Mouse (Mus musculus) testis, adult 2 months (tissue): ENCODE results near the gene Tgif1.

Experiments used
- CTCF ChIP-seq: fragments of 200-500 bp; IDR thresholded peaks from 2 replicates; pipeline ENCODE4 v1.5.1; 2012; ENCODE audit warnings: low read depth, mild to moderate bottlenecking, inconsistent platforms, low read length, moderate library complexity; ENCODE audit not compliant: control insufficient read depth, insufficient read depth, insufficient replicate concordance
- POLR2A ChIP-seq: fragments of 200-500 bp; IDR thresholded peaks from 2 replicates; pipeline ENCODE4 v1.6.1; 2012; ENCODE audit warnings: low read depth, mild to moderate bottlenecking, inconsistent platforms, low read length, moderate library complexity; ENCODE audit not compliant: control insufficient read depth

GRCm38 (mm10) chr17:70847751-70848510 lies 5.4 kb downstream of the Tgif1 start:
- TF ChIP-seq CTCF = no peak
- TF ChIP-seq POLR2A = no peak
